Mouse (Mus musculus): ENCODE measurements around the gene Fam219b. TPM values are rescaled to one million over a fixed set of nuclear protein-coding genes. Genes with fewer than 3 reads are reported as not detected.

The Fam219b gene
- polyA plus RNA-seq, 1 experiment, result 14.4 TPM

GRCm38 (mm10) chr9:57564609-57565008 lies 27.3 kb downstream of the Fam219b start:
- Histone ChIP-seq H3K79me2 (ENCODE audit: control insufficient read depth, insufficient read depth) (peaks cover 41% of the 10 kb centered on the region), H3K4me2 (ENCODE audit: low read depth) (no peak overlapping the region), H3K4me3 (no peak overlapping the region), H3K36me3 (ENCODE audit: control insufficient read depth, insufficient read depth) (peaks cover 7% of the 10 kb centered on the region), H3K27me3 (ENCODE audit: control insufficient read depth, insufficient read depth, insufficient read length) (no peaks in the 10 kb centered on the region), H3ac (ENCODE audit: control insufficient read depth, insufficient read length) (no peak overlapping the region)
- TF ChIP-seq USF1 (IDR thresholded peaks at IDR 0.05; ENCODE audit: low read depth) (no peak), SRF (IDR thresholded peaks at IDR 0.05; ENCODE audit: control insufficient read depth, insufficient read length, low read depth) (no peak), TCF12 (IDR thresholded peaks at IDR 0.05; ENCODE audit: insufficient read depth, poor library complexity, severe bottlenecking) (no peak), CEBPB (IDR thresholded peaks at IDR 0.05; ENCODE audit: insufficient read depth, poor library complexity, severe bottlenecking) (no peak), MYOD1 (IDR thresholded peaks at IDR 0.05; ENCODE audit: control insufficient read depth in 1 of 3, insufficient read length in 2 of 3, low read depth in 2 of 3) (no peak), REST (IDR thresholded peaks at IDR 0.05; ENCODE audit: insufficient read depth, insufficient read length) (no peak), POLR2AphosphoS2 (IDR thresholded peaks at IDR 0.05; ENCODE audit: insufficient read length, low read depth) (no peak), MAX (IDR thresholded peaks at IDR 0.05; ENCODE audit: low read depth) (no peak), TCF3 (IDR thresholded peaks at IDR 0.05; ENCODE audit: insufficient read length, low read depth) (no peak), MYOG (IDR thresholded peaks at IDR 0.05; ENCODE audit: control insufficient read depth in 1 of 3, insufficient read depth in 1 of 3, insufficient read length in 2 of 3, low read depth in 2 of 3) (no peak), E2F4 (IDR thresholded peaks at IDR 0.05; ENCODE audit: insufficient read depth) (no peak), POLR2A (IDR thresholded peaks at IDR 0.05; ENCODE audit: insufficient read length, low read depth) (no peak)

GRCm38 (mm10) chr9:57565741-57566221 lies 28.5 kb downstream of the Fam219b start:
- TF ChIP-seq E2F4 (IDR thresholded peaks at IDR 0.05; ENCODE audit: insufficient read depth) (no peak), CEBPB (IDR thresholded peaks at IDR 0.05; ENCODE audit: insufficient read depth, poor library complexity, severe bottlenecking) (no peak), REST (IDR thresholded peaks at IDR 0.05; ENCODE audit: insufficient read depth, insufficient read length) (no peak), TCF3 (IDR thresholded peaks at IDR 0.05; ENCODE audit: insufficient read length, low read depth) (no peak), MAX (IDR thresholded peaks at IDR 0.05; ENCODE audit: low read depth) (no peak), SRF (IDR thresholded peaks at IDR 0.05; ENCODE audit: control insufficient read depth, insufficient read length, low read depth) (no peak), USF1 (IDR thresholded peaks at IDR 0.05; ENCODE audit: low read depth) (no peak), POLR2AphosphoS2 (IDR thresholded peaks at IDR 0.05; ENCODE audit: insufficient read length, low read depth) (no peak), MYOD1 (IDR thresholded peaks at IDR 0.05; ENCODE audit: control insufficient read depth in 1 of 3, insufficient read length in 2 of 3, low read depth in 2 of 3) (no peak), TCF12 (IDR thresholded peaks at IDR 0.05; ENCODE audit: insufficient read depth, poor library complexity, severe bottlenecking) (no peak), MYOG (IDR thresholded peaks at IDR 0.05; ENCODE audit: control insufficient read depth in 1 of 3, insufficient read depth in 1 of 3, insufficient read length in 2 of 3, low read depth in 2 of 3) (no peak), POLR2A (IDR thresholded peaks at IDR 0.05; ENCODE audit: insufficient read length, low read depth) (no peak)
- H3ac ChIP-seq (ENCODE audit: control insufficient read depth, insufficient read length), result no peak overlapping the region
- peaks cover 41% of the 10 kb centered on the region for H3K79me2 ChIP-seq (ENCODE audit: control insufficient read depth, insufficient read depth)
- H3K4me3 ChIP-seq, result no peak overlapping the region
- no peak overlapping the region for H3K4me2 ChIP-seq (ENCODE audit: low read depth)
- H3K36me3 ChIP-seq (ENCODE audit: control insufficient read depth, insufficient read depth), result peaks cover 7% of the 10 kb centered on the region
- no peaks in the 10 kb centered on the region for H3K27me3 ChIP-seq (ENCODE audit: control insufficient read depth, insufficient read depth, insufficient read length)

GRCm38 (mm10) chr9:57566846-57567245 lies 29.5 kb downstream of the Fam219b start:
- Histone ChIP-seq H3K4me3 (no peak overlapping the region), H3K4me2 (ENCODE audit: low read depth) (no peak overlapping the region), H3ac (ENCODE audit: control insufficient read depth, insufficient read length) (no peak overlapping the region), H3K27me3 (ENCODE audit: control insufficient read depth, insufficient read depth, insufficient read length) (no peaks in the 10 kb centered on the region), H3K79me2 (ENCODE audit: control insufficient read depth, insufficient read depth) (peaks cover 34% of the 10 kb centered on the region), H3K36me3 (ENCODE audit: control insufficient read depth, insufficient read depth) (peaks cover 7% of the 10 kb centered on the region)
- TF ChIP-seq MYOD1 (IDR thresholded peaks at IDR 0.05; ENCODE audit: control insufficient read depth in 1 of 3, insufficient read length in 2 of 3, low read depth in 2 of 3) (no peak), MYOG (IDR thresholded peaks at IDR 0.05; ENCODE audit: control insufficient read depth in 1 of 3, insufficient read depth in 1 of 3, insufficient read length in 2 of 3, low read depth in 2 of 3) (no peak), SRF (IDR thresholded peaks at IDR 0.05; ENCODE audit: control insufficient read depth, insufficient read length, low read depth) (no peak), MAX (IDR thresholded peaks at IDR 0.05; ENCODE audit: low read depth) (no peak), USF1 (IDR thresholded peaks at IDR 0.05; ENCODE audit: low read depth) (no peak), POLR2A (IDR thresholded peaks at IDR 0.05; ENCODE audit: insufficient read length, low read depth) (no peak), TCF3 (IDR thresholded peaks at IDR 0.05; ENCODE audit: insufficient read length, low read depth) (no peak), TCF12 (IDR thresholded peaks at IDR 0.05; ENCODE audit: insufficient read depth, poor library complexity, severe bottlenecking) (no peak), POLR2AphosphoS2 (IDR thresholded peaks at IDR 0.05; ENCODE audit: insufficient read length, low read depth) (no peak), REST (IDR thresholded peaks at IDR 0.05; ENCODE audit: insufficient read depth, insufficient read length) (no peak), E2F4 (IDR thresholded peaks at IDR 0.05; ENCODE audit: insufficient read depth) (no peak), CEBPB (IDR thresholded peaks at IDR 0.05; ENCODE audit: insufficient read depth, poor library complexity, severe bottlenecking) (no peak)

- TF ChIP-seq MAX (IDR thresholded peaks at IDR 0.05; ENCODE audit: low read depth) (no peak), USF1 (IDR thresholded peaks at IDR 0.05; ENCODE audit: low read depth) (no peak), TCF3 (IDR thresholded peaks at IDR 0.05; ENCODE audit: insufficient read length, low read depth) (no peak), E2F4 (IDR thresholded peaks at IDR 0.05; ENCODE audit: insufficient read depth) (no peak), CEBPB (IDR thresholded peaks at IDR 0.05; ENCODE audit: insufficient read depth, poor library complexity, severe bottlenecking) (no peak), POLR2AphosphoS2 (IDR thresholded peaks at IDR 0.05; ENCODE audit: insufficient read length, low read depth) (no peak), POLR2A (IDR thresholded peaks at IDR 0.05; ENCODE audit: insufficient read length, low read depth) (no peak), REST (IDR thresholded peaks at IDR 0.05; ENCODE audit: insufficient read depth, insufficient read length) (no peak)
- Histone ChIP-seq H3K27me3 (ENCODE audit: control insufficient read depth, insufficient read depth, insufficient read length) (no peaks in the 10 kb centered on the region), H3K4me3 (no peak overlapping the region), H3K79me2 (ENCODE audit: control insufficient read depth, insufficient read depth) (peaks cover 26% of the 10 kb centered on the region), H3K36me3 (ENCODE audit: control insufficient read depth, insufficient read depth) (peaks cover 11% of the 10 kb centered on the region), H3ac (ENCODE audit: control insufficient read depth, insufficient read length) (no peak overlapping the region), H3K4me2 (ENCODE audit: low read depth) (no peak overlapping the region)
Measured at GRCm38 (mm10) chr9:57568500-57568899, 31.2 kb downstream of the Fam219b start.
